Mouse (Mus musculus): ENCODE results near the gene Kazn. TPM values are rescaled to one million over a fixed set of nuclear protein-coding genes. Genes with fewer than 3 reads are reported as not detected.

Kazn gene
- total and polyA plus RNA-seq, 2 experiments from 2014 or later = 25.6 to 70.2 TPM

- Histone ChIP-seq H3K9ac (replicated peaks; ENCODE audit: low read length, poor library complexity, severe bottlenecking) (no peak overlapping the region), H3K9me3 (ENCODE audit: low read length) (no peaks in the 10 kb centered on the region), H3K4me3 (ENCODE audit: low read depth, low read length) (no peak overlapping the region), H3K27ac (ENCODE audit: low read depth, low read length) (no peak overlapping the region), H3K27me3 (ENCODE audit: insufficient read depth, low read length) (no peaks in the 10 kb centered on the region), H3K4me2 (ENCODE audit: low read depth, low read length, poor library complexity, severe bottlenecking) (no peak overlapping the region), H3K4me1 (ENCODE audit: insufficient read depth, low read length) (no peaks in the 10 kb centered on the region), H3K36me3 (ENCODE audit: insufficient read depth, low read length) (no peaks in the 10 kb centered on the region)
- ATAC-seq (ENCODE audit: low FRiP score) (0 out of 2 replicates have a peak, but pooled peaks have one; percentile 20), DNase-seq (ENCODE audit: low spot score) (no peak)
- TF ChIP-seq CTCF (IDR thresholded peaks at IDR 0.05) = peak; percentile 20; the same call in 1 of the 2 replicates
- WGBS = 63% methylated on average over 6 of the region's 6 CpGs
These were observed 42.6 kb downstream of the Kazn start for GRCm38 (mm10) chr4:142196626-142197025.

- Histone ChIP-seq H3K4me3 (ENCODE audit: low read depth, low read length) (no peak overlapping the region), H3K4me2 (ENCODE audit: low read depth, low read length, poor library complexity, severe bottlenecking) (no peak overlapping the region), H3K27me3 (ENCODE audit: insufficient read depth, low read length) (no peaks in the 10 kb centered on the region), H3K4me1 (ENCODE audit: insufficient read depth, low read length) (no peaks in the 10 kb centered on the region), H3K9ac (replicated peaks; ENCODE audit: low read length, poor library complexity, severe bottlenecking) (no peak overlapping the region), H3K27ac (ENCODE audit: low read depth, low read length) (no peak overlapping the region), H3K9me3 (ENCODE audit: low read length) (no peaks in the 10 kb centered on the region), H3K36me3 (ENCODE audit: insufficient read depth, low read length) (peaks cover 3% of the 10 kb centered on the region; the same call in 1 of the 2 replicates)
- ATAC-seq (ENCODE audit: low FRiP score) = no peak
- DNase-seq (ENCODE audit: low spot score) = no peak
- no peak for TF ChIP-seq CTCF (IDR thresholded peaks at IDR 0.05)
- 94% methylated on average over 7 of the region's 7 CpGs for WGBS
These were observed 45.4 kb downstream of the Kazn start for GRCm38 (mm10) chr4:142193780-142194179.

- H3K4me2 ChIP-seq (ENCODE audit: low read depth, low read length, poor library complexity, severe bottlenecking) = no peak overlapping the region
- no peak overlapping the region for H3K27ac ChIP-seq (ENCODE audit: low read depth, low read length)
- TF ChIP-seq CTCF (IDR thresholded peaks at IDR 0.05) = no peak
- no peak overlapping the region for H3K9ac ChIP-seq (replicated peaks; ENCODE audit: low read length, poor library complexity, severe bottlenecking)
- DNase-seq (ENCODE audit: low spot score) (no peak), ATAC-seq (ENCODE audit: low FRiP score) (no peak)
- H3K4me3 ChIP-seq (ENCODE audit: low read depth, low read length) = no peak overlapping the region
- no peaks in the 10 kb centered on the region for H3K9me3 ChIP-seq (ENCODE audit: low read length)
- H3K4me1 ChIP-seq (ENCODE audit: insufficient read depth, low read length) = no peaks in the 10 kb centered on the region
- H3K27me3 ChIP-seq (ENCODE audit: insufficient read depth, low read length) = no peaks in the 10 kb centered on the region
- 93% methylated on average over 8 of the region's 8 CpGs for WGBS
- H3K36me3 ChIP-seq (ENCODE audit: insufficient read depth, low read length) = peaks cover 3% of the 10 kb centered on the region; the same call in 1 of the 2 replicates
These were observed 46.0 kb downstream of the Kazn start for GRCm38 (mm10) chr4:142193151-142193578.

GRCm38 (mm10) chr4:142189960-142190359 is 49.2 kb downstream of the Kazn start:
- TF ChIP-seq CTCF (IDR thresholded peaks at IDR 0.05) = no peak
- H3K36me3 ChIP-seq (ENCODE audit: insufficient read depth, low read length) = peaks cover 3% of the 10 kb centered on the region; the same call in 1 of the 2 replicates
- 89% methylated on average over 8 of the region's 8 CpGs for WGBS
- DNase-seq (ENCODE audit: low spot score) = no peak
- no peaks in the 10 kb centered on the region for H3K27me3 ChIP-seq (ENCODE audit: insufficient read depth, low read length)
- no peak overlapping the region for H3K9ac ChIP-seq (replicated peaks; ENCODE audit: low read length, poor library complexity, severe bottlenecking)
- no peak overlapping the region for H3K4me3 ChIP-seq (ENCODE audit: low read depth, low read length)
- no peaks in the 10 kb centered on the region for H3K9me3 ChIP-seq (ENCODE audit: low read length)
- H3K27ac ChIP-seq (ENCODE audit: low read depth, low read length) = no peak overlapping the region
- H3K4me2 ChIP-seq (ENCODE audit: low read depth, low read length, poor library complexity, severe bottlenecking) = no peak overlapping the region
- H3K4me1 ChIP-seq (ENCODE audit: insufficient read depth, low read length) = no peaks in the 10 kb centered on the region
- no peak for ATAC-seq (ENCODE audit: low FRiP score)

- Histone ChIP-seq H3K9me3 (ENCODE audit: low read length) (no peaks in the 10 kb centered on the region), H3K27me3 (ENCODE audit: insufficient read depth, low read length) (no peaks in the 10 kb centered on the region), H3K4me3 (ENCODE audit: low read depth, low read length) (no peak overlapping the region), H3K27ac (ENCODE audit: low read depth, low read length) (peak overlapping the region; percentile 38; the same call in 1 of the 2 replicates), H3K9ac (replicated peaks; ENCODE audit: low read length, poor library complexity, severe bottlenecking) (no peak overlapping the region; the same call in 1 of the 2 replicates), H3K36me3 (ENCODE audit: insufficient read depth, low read length) (peaks cover 3% of the 10 kb centered on the region; the same call in 1 of the 2 replicates), H3K4me2 (ENCODE audit: low read depth, low read length, poor library complexity, severe bottlenecking) (no peak overlapping the region), H3K4me1 (ENCODE audit: insufficient read depth, low read length) (no peaks in the 10 kb centered on the region)
- no peak for ATAC-seq (ENCODE audit: low FRiP score)
- WGBS = 75% methylated on average over 2 of the region's 2 CpGs
- no peak for DNase-seq (ENCODE audit: low spot score)
- TF ChIP-seq CTCF (IDR thresholded peaks at IDR 0.05) = no peak
These were observed 50.7 kb downstream of the Kazn start for GRCm38 (mm10) chr4:142188501-142188900.

- TF ChIP-seq CTCF (IDR thresholded peaks at IDR 0.05) = peak; percentile 51
- WGBS = 82% methylated on average over 3 of the region's 3 CpGs
- no peaks in the 10 kb centered on the region for H3K27me3 ChIP-seq (ENCODE audit: insufficient read depth, low read length)
- no peaks in the 10 kb centered on the region for H3K4me1 ChIP-seq (ENCODE audit: insufficient read depth, low read length)
- no peak for ATAC-seq (ENCODE audit: low FRiP score)
- no peak overlapping the region for H3K27ac ChIP-seq (ENCODE audit: low read depth, low read length)
- H3K9ac ChIP-seq (replicated peaks; ENCODE audit: low read length, poor library complexity, severe bottlenecking) = no peak overlapping the region
- no peak for DNase-seq (ENCODE audit: low spot score)
- peaks cover 3% of the 10 kb centered on the region; the same call in 1 of the 2 replicates for H3K36me3 ChIP-seq (ENCODE audit: insufficient read depth, low read length)
- no peaks in the 10 kb centered on the region for H3K9me3 ChIP-seq (ENCODE audit: low read length)
- H3K4me2 ChIP-seq (ENCODE audit: low read depth, low read length, poor library complexity, severe bottlenecking) = no peak overlapping the region
- no peak overlapping the region for H3K4me3 ChIP-seq (ENCODE audit: low read depth, low read length)
These were observed 53.0 kb downstream of the Kazn start for GRCm38 (mm10) chr4:142186155-142186554.

All from midbrain, postnatal 0 days (tissue).